Mouse (Mus musculus): ENCODE measurements around the gene Eif5a.

GRCm38 (mm10) chr11:69910781-69911560 lies 10.8 kb downstream of the Eif5a start:
- TF ChIP-seq ZKSCAN1 (IDR thresholded peaks at IDR 0.05; ENCODE audit: borderline replicate concordance, low read depth, low read length) (no peak), CHD1 (IDR thresholded peaks at IDR 0.05; ENCODE audit: low read depth, low read length) (no peak)
